Mouse (Mus musculus) B cell, adult 2 months (primary cell): ENCODE results near the gene Itpkc.

Experiments
- DNase-seq, 2 experiments: peaks; one replicate each; pipeline ENCODE4 v3.0.0; 2022

Itpkc gene

DNA sequence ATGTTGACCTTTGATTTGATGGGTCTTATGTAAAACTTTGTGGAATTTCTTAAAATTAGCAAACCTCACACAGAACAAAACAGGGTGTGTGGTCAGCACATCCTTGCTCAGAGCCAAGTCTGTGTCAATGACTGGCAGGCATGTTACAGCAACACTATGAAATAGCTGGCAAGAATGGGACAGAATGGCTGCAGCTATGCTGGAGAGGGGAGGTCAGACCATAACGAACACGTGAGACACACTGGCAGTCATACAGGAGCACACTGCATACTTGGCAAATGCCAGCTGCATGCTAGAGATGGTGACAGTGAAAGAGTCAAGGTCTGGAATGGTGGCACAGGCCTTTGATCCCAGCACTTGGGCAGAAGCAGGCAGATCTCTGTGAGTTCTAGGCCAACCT is 7.3 kb upstream of the Itpkc start:
- DNase-seq = no peak

GRCm38 (mm10) chr7:27233300-27233699 is 4.8 kb upstream of the Itpkc start:
- no peak for DNase-seq

DNA sequence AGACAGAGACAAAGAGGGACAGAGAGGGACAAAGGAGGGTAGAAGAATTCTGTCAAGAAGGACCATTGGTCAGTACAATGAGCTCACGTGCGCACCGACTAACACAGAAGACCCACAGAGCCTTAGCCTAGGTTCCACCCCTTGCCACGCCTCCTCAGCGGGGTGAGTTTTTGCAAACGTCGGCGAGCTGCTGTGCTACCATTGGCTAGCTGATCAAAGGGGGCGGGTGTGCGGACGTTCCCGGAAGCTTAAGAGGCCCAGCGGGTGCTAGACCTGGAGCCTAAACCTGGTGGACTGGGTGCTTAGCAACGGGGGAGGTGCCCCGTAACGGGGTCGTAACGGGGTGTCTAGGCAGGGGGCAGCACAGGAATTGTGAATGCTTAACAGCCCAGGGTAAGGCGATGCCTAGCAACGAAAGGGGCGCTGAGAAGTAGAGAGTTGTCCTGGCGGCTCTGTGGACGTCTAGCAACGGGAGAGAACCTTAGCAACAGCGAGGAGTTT is 4.4 kb upstream of the Itpkc start, which contains the start of gene Coq8b:
Gene Coq8b (plus strand): TSS at position 243 of the 501 bp plus-strand sequence.
- DNase-seq = peak; percentile 93 to 94

GRCm38 (mm10) chr7:27231693-27232331 is 3.4 kb upstream of the Itpkc start:
- no peak for DNase-seq

DNA sequence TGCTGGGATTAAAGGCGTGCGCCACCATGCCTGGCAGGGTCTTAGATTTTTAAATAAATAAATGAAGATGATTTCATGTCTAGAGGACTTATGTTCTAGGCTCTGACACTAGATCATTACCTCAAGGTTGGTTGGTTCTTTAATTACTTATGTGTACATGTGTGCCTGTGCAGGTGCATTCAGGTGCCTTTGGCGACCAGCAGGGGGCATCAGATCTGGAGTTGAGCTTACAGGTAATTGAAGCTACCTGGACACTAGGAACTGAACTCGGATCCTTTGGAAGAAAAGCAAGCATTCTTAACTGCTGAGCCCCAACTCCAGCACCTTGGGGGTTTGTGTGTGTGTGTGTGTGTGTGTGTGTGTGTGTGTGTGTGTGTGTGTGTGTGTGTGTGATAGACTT is 2.3 kb upstream of the Itpkc start:
- DNase-seq = peak; percentile 26 to 27

DNA sequence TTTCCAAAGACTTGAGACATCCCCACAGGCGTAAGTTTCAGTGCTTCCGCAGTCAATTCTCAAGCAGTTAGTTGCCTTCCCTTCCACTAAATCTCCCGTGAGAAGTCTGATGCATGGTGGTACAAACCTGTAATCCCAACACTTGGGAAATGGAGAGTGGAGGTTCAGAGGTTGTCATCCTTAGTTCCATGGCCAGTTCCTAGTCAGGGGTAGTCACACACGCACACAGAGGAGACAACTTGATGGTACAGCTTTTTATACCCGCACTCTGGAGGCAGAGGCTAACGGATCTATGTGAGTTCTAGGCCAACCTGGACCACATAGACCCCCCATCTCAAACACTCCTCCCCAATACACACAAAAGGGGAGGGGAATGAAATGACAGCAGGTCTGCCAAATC is 404 bp upstream of the Itpkc start:
- no peak for DNase-seq

DNA sequence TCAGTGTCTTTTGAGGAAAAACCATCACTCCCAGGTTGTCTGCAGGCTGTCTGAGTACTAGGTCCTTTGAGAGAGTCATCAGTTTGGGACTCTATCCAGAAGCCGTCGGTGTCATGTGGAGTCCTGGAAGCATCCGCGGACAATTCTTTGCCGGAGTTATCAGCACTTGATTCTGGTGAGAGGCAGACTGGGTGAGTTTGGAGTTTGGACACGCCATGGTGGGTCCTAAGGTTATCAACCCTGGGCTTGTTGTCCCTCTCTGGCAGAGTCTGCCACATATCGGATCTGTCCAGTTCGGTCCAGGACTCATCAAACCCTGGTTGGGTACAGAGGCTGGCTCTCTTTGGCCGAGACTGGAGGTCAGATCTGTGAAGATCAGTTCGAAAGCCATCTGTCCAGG is 785 bp downstream of the Itpkc start:
- DNase-seq = peak; percentile 4 to 10

GRCm38 (mm10) chr7:27227276-27227675 is 1.2 kb downstream of the Itpkc start:
- DNase-seq = no peak

- DNase-seq = no peak
Observed at GRCm38 (mm10) chr7:27224877-27225575, 3.4 kb downstream of the Itpkc start.

DNA sequence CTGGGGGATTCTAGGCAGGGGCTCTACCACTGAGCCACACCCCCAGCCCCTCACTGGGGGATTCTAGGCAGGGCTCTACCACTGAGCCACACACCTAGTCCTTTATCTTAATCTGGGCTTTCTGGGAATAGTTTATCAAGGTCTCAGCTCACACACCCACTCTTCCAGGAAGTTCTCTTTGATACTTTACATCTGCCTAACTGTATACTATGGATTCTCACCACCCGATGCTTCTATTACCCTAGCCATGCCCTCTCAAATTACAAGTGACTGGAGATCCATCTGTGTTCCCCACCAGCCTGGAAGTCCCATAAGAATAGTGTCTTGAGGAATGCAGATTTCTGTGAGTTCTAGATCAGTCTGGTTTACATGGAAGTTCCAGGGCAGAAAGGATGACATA is 5.9 kb downstream of the Itpkc start:
- DNase-seq = no peak

DNA sequence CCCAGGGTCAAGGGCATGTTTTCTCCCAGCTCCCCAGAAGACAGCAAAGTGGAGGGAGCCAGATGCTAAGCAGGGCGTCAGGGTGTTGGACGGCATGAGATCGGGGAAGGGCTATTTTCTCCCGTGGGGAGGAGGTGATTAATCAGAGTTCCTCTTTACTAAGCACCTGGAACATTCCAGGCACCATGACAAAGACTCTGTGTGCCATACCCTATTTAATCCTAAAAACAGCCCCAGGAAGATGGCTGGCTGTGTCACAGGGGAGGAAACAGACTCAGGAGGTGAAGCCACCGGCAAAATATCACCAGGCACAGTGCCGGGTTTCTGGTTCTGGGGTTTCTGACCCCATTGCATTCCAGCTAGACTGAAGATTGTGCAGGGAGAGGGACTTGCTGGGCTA is 6.5 kb downstream of the Itpkc start:
- no peak for DNase-seq

GRCm38 (mm10) chr7:27219937-27220336 is 8.5 kb downstream of the Itpkc start:
- DNase-seq = no peak

- no peak for DNase-seq
Observed at GRCm38 (mm10) chr7:27218586-27218985, 9.9 kb downstream of the Itpkc start.

- no peak for DNase-seq
Observed at GRCm38 (mm10) chr7:27212626-27213025, 15.8 kb downstream of the Itpkc start.

GRCm38 (mm10) chr7:27203730-27204449 is 24.6 kb downstream of the Itpkc start:
- no peak for DNase-seq

GRCm38 (mm10) chr7:27198779-27199178 is 29.7 kb downstream of the Itpkc start:
- DNase-seq = no peak

DNA sequence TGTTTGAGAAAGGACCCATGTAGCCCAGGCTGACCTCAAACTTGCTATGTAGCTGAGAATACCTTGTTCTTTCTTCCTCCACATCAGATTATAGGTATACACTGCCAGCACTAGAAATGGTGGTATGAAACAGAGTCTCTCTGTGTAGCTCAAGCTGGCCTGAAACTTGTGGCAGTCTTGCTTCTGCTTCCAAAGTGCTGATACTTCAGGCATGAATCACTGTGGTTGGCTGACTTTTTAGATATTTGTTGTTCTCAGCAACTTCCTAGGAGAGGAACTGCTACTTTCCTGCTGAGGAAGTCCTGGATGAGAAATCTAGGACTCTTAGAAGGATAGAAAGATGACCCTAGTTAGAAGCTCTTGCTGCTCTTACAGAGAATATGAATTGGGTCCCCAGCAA is 30.1 kb downstream of the Itpkc start:
- DNase-seq = no peak

DNA sequence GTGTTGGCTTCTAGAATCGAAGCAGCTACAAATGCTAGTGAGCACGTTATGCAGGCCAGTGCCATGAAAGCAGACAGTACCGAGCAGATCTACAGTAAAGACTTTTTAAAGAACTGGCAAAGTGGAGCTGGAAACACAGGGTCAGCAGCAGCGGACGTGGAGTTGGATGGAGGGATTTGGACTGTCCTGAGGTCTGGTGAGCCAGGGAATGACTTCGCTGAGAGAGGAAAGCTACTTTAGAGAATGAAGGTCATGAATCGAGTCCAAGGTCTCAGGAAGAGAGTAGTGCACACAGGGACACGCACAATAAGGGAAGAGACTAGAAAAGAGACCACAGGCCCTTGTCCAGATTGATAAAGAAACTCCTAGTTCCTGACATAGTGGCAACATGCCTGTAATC is 30.8 kb downstream of the Itpkc start:
- DNase-seq = no peak

GRCm38 (mm10) chr7:27197136-27197535 is 31.3 kb downstream of the Itpkc start:
- DNase-seq = no peak

DNA sequence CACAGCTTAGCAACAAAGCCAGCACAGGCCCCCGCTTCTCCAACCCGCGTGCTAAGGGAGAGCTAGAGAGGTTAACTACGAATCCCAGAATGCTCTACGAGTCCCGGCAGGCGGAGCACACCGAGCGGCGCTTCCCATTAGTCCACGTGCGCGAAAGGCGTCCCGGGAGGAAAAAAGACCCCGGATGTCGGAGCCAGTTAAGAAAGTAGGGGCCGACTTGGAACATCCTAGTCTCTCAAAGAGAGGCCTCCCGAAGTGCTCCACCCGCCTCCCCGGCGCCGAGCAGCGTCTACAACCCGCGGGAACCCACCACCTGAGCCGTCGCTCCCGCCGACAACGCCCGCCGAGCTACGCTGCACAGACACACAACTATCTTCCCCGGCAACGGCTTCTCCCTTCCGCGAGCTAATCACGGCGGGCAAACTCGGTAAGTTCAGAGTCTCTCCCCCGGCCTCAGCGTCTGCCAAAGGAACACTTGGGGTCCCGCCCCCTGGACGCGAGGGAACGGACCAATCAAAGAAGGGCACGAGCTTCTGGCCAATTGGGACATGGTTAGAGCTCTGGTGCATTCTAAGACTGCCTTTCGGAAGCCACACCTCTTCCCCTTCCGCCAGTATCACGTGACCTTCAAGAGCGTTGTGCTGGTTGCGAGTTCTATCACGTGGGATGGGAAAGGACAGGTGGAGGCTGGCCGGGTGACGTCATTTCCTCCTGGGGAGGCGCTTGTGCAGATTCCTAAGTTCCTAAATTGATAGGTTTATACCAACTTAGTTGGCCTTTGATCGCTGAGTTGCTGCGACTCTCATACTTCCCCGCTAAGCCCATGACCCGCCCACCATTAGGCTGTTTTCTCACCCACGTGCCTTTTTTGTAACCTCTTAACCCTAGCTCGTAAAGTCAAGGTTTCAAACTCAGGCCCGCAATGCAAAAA is 32.5 kb downstream of the Itpkc start, which contains the start of the genes BC024978 and Snrpa:
Gene BC024978 (plus strand): TSS at position 101 of the 931 bp plus-strand sequence.
Gene Snrpa (minus strand): TSS at position 591 of the 931 bp plus-strand sequence.
- peak; percentile 93 to 96 for DNase-seq

GRCm38 (mm10) chr7:27193731-27194130 is 34.7 kb downstream of the Itpkc start:
- no peak for DNase-seq

DNA sequence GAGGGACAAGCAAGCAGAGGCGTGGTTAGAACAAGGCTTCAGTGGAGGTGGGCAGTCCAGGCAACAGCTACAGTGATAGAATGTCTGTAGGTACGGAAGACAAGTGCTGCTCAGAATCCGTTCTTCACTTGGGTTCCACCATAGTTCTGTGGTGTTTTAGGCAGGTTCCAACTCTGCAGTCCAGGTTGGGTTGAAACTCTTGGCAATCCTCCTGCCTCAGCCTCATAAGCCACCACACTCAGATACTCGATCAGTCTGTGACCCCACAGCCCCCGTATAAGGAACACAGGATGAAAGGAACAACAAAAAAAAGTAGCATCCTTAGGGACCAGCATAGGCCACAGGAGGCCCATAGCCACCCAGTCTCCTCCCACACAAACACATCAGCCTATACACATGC is 36.0 kb downstream of the Itpkc start:
- no peak for DNase-seq
